Mouse (Mus musculus) inflammation-experienced regulatory T-cells, adult 6 months (primary cell): ENCODE data around the gene Neu2. TPM values are rescaled to one million over a fixed set of nuclear protein-coding genes. Genes with fewer than 3 reads are reported as not detected.

Source experiments
- ATAC-seq: one replicate; pipeline ENCODE4 v1.8.0; 2017
- polyA plus RNA-seq, 3 experiments: library from polyadenylated mRNA; unstranded; fragments of 100-300 nt; shearing (Covaris generic); gene quantifications; one replicate each; pipeline ENCODE4 v1.2.1; 2017

Gene Neu2
- polyA plus RNA-seq, 3 experiments from 2014 or later: not detected

DNA sequence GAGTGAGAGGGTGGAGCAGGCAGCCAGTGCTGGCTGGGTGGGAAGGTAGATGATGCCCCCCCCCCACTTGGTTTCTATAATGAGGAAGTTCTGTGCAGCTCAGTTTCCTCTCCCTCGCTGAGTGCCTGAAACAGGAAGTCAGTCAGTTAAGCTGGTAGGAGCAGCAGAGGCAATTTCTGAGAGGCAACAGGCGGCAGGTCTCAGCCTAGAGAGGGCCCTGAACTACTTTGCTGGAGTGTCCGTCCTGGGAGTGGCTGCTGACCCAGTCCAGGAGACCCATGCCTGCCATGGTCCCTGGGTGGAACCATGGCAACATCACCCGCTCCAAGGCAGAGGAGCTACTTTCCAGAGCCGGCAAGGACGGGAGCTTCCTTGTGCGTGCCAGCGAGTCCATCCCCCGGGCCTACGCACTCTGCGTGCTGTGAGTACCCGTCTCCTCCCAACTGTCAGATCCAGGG is 110.6 kb downstream of the Neu2 start, which contains the start of gene Inpp5d:
Gene Inpp5d, plus strand, starts transcription at position 102 of the 458 bp plus-strand sequence.
- ATAC-seq: peak; percentile 70

DNA sequence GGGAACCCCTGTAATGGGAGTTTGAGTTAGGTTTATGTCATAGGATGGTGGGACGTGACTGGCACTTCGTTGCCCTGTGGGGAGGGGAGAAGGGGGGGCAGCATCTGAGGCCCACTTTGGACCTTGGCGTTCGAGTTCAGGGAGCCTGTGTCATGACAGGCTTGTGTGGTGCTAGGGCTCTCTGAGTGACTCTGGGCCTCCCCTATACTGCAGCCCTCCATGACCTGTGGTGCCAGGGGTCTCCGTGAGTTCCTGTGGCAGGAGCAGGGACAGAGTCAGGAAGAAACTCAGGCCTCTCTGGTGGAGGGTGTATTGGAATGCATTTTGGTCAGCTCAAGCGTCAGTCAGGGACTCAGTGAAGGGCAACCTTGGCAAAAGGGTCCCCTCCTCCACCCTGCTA is 111.0 kb downstream of the Neu2 start:
- no peak for ATAC-seq

DNA sequence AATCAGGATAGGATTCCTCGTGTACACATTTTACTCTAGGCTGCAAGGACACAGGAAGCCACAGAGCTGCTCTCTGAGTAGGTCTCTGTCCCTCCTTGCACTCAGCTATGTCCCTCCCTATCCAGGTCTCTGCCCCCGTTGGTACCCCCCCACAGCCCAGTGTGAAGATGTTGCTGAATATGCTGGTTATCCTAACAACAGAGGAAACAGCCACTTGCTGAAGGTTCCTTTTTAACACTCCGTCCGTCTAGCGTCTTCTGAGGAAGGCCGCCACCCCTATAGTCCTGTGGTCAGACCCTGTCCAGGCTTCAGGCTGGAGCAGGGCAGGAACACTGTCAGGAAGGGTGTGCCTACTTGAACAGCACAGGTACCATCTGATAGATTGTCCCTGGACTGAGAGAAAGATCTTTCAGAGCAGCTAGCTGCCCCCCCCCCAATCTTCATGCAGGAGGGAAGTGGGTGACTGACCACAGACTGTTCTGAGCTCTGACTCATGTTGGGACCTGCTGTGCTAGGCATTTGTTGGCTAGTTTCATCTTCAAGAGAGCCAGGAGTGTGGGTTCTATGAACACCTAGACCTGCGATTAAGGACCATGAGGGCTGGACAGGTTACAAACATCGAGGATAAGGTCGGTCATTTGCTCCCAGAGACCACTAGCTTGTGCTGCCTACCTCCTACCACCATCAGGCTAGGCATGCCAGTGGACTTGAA is 111.6 kb downstream of the Neu2 start:
- peak; percentile 44 for ATAC-seq

DNA sequence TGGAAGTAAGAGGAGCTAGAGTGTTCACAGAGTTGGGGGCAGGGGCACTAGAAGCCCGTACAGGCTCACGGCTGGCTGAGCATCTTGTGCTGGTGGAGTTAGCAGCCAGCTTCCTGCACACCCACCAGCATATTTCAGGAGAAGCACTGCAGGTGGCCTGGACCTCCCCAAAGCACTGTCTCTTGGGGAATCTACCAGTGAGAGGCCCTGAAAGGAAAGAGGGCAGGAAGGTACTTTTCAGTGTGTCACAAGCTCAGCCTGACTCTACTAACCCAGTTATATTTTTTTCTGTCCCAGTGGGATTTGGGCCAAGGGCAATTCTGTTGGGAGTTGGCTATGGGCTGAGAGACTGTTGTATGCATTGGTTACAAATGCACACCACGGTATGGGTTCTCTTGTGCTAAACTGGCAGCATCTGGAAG is 112.2 kb downstream of the Neu2 start:
- ATAC-seq: no peak

DNA sequence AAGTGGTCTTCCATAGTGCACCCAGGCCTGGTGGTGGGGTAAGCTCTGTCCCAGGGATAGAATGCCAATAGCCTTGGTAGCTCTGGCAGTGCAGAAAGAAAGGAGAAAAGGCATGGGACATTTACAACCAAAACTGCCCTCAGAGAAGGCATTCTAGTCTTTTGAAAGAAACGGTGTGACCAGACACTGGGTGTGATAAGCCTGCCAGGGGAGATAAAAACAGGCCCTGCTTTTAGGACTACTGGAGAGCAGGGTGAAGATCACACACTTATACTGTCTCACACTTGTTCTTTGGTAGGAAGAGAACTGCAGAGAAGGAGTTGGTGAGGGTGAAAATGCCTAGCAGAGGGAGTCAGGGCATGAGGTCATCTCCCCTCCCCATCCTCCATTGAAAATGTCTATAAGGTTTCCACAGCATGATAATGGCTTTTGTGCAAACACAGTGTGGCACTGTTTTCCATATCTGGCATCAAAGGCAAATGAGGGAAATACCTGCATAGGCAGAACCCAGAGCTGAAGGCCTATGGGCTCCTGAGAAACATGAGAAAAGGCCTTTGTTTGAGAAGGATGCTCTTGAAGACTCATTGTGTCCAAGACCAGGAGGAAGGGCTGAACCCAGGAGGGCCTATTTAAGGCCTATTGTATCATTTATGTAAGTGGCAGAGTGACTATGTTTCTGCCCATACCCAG is 114.4 kb downstream of the Neu2 start:
- ATAC-seq: no peak

DNA sequence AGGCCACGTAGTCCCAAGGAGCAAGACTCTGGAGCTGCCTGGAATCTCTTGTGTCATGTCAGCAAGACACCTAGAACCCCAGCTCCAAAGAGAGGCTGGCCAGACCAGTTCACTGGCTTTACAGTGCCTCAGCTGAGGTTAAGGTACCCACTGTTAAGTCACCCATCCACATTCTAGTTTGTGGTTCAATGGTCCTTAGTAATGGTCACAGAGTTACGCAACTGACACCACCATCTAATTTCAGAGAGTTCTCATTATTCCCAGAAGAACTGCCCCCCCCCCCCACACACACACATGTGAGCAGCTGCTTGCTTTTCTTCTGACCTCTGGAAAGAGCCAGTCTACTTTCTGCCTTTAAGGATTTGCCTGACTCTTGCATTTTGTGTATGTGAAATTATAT is 115.1 kb downstream of the Neu2 start:
- ATAC-seq: no peak

DNA sequence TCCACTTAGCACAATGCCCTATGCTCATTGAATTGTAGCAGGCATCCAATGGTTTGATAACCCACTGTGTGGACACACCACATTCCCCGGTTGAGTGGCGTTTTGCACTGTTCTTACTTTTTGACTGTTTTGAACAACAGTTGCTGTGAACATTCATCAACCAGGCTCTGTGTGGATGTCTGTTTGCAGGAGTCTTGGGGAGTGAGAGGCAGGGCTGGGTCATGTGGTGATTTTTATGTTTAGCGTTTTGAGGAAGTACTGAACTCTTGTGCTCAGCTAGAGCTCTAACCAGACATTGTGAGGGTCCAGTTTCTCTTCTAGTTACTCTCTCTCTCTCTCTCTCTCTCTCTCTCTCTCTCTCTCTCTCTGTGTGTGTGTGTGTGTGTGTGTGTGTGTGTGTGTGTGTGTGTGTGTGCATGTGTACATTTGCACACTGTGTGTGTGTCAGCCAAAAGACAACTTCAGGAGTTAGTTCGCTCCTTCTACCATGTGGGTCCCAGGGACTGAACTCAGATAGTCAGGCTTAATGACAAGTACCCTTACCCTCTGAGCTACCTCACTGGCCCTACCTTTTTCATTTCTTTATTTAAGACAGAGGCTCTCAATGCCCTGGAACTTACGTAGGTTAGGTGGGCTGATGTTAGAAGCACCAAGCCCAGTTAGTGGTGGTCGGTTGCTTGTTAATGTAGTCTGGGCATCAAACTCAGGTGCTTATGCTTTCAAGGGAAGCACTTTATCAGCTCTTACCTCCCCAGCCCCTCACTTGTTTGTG is 115.8 kb downstream of the Neu2 start:
- no peak for ATAC-seq

DNA sequence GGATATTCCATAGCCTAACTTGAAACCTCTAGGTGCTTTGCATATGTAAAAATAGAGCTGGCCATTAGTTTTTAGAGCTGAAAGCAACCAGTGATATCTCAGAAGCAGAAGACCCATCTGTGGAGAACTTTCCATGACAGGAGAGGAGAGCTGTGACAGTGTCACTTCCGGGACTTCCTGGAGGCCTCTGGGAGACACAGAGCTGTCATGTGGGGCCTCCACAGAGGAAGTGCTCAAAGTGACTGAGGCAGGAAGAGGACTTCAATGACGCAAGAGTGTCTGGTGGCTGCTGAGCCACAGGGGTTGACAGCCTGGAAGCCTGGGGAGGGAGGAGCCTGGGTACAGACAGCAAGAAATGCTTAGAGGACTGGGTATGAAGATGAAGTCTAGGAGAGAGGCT is 116.7 kb downstream of the Neu2 start:
- peak; percentile 95 for ATAC-seq

DNA sequence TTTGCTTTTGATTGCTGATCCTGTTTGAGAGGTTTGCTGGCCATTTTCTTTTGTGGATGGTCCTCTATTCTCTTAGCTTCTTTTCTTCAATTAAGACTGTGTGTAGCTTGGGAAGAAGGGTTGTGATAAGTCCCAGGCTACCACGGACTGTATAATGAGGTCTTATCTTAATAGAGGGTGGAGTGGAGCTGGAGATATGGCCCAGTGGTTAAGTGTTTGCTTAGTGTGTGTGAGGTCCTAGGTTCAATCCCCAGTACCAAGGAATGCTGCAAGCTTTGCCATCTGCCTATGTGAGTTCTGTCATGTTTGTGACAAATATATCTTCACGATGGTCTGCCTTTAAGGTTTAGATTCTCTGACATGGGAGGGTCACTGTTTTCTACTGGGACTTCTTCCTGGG is 118.4 kb downstream of the Neu2 start:
- no peak for ATAC-seq

DNA sequence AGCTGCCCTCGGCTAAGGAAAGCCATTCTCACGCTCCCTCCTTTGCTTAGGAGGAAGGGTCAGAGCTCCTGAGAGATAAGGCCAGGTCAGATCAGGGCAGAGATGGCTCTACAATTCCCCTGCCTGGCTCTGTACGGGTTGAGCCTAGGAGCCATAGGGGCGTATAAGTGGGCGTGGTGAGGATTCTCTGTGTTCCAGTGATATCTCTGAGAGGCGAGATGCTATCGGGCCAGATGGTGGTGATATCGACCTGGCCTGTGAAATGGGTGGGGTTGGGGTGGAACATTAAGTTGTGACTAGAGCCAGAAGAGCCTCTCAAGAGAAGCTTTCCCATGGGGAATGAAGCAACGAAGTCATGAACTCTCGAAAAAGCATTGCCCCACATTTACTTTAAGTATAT is 121.9 kb downstream of the Neu2 start:
- ATAC-seq: no peak

DNA sequence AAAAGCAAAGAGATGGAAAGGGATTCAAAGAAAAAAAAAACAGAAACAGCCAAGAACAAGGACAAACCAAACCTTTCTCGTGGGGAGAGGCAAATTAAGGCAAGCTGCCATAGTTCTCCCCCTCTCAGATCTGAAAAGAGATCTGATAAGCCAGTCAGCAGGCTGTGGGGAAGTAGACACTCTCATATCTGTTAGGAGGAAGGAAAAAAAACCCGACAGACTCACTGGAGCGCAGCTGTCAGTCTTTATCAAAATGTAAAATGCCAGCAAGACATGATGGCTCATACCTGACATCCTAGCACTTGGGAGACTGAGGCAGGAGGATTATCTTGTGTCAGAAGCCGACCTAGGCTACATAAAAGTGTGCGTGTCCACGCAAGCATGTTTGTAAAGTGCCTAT is 122.5 kb downstream of the Neu2 start:
- ATAC-seq: no peak

DNA sequence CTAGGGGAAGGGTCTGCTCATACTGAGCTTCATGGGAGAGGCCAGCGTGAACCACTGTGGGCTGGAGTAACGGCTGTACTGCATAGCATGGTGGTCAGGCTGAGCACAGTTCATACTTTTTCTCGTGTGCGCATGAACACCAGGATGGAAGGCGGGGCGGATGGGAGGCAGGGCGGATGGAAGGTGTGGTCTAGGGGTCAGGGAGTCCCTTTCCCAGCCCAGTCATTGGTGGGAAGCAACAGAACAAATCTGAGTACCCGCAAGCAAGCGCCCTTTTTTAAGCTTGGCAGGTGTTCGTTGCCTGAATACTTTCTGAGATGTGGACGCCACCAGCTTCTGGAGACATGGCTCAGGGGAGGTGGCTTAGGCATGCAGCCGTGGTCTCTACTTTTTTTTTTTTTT is 127.0 kb downstream of the Neu2 start:
- no peak for ATAC-seq

DNA sequence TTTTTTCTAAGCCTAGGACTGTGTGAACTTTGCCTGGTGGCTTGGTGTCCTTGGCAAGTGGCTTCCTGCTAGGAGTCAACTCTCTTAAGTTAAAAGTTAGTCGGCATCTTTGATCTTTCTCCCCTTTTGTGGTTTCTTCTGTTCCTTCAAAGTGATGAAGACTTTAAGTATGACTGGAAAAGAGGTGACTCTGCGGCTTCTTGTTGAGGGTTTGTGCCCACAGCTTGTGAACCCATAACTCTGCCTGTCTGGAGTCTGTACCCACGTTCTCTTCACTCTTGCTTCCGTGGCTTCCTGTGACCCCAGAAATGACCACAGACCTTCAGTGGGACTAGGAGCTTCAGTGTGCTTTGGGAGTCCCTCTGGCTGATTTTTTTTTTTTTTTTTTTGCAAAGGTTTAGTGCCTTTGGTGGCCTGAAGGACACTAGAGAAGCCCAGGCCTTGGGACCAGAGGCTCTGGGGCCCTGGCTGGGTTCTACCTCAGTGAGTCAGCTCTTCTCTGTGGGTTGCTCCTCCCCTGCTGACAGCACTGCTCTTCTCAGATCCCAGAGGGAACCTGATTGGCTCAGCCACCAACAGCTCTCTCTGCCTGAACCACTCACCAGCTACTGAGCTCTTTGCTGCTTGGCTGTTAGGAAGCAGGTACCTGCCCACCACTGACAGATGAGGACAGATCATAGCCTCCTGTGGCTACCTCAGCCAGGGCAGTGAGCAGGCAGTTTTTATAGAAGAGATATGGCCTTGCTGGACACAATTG is 127.6 kb downstream of the Neu2 start:
- ATAC-seq: peak; percentile 73

DNA sequence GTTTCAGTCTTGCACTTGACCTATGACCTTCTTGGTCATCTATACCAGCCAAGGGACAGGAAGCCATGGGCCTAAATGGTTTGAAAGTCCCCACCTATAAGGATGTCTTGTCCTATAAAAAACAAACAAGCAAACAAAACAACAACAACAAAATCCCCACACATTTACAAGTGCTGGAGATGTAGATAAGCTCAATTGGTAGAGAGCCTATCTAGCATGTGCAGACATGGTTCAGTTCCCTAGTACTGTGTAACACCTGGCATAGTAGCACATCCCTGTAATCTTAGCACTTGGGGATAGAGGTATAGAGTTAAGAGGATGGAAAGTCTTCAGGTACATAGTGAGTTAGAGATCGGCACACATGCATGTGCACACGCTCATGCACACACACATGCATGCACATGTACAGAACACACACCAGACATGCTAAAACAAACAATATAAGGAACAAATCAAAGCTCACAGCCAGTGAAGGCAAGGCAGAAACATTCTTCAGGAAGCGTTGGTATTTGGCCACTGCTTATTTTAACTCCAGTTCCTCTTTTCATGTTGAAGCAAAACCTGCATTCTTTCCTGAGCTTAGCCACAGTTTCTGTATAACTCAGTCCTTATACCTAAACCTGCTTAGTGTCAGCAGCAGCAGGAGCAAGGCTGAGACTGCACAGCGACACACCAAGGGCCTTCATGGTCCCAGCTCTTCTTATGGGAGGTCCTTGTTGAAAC is 128.3 kb downstream of the Neu2 start:
- ATAC-seq: no peak

DNA sequence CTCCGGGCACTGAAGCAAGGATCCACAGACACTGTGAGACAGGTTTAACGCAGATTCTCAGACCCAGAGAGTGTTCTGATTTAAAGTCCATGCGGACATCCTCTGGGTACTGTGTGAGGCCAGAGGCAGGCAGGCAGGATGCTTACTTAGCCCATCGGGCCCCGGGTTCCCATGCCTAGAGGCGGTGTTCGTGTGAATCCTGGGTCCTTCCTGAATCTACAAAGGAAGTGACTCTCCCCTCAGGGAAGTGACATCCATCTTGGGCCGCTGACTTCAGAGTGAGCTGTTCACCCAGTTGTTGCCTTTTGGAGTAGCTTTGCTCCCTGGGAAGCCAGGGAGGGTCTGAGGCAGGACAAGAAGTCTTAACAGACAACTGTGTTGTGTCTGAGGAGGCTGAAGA is 130.0 kb downstream of the Neu2 start:
- no peak for ATAC-seq

DNA sequence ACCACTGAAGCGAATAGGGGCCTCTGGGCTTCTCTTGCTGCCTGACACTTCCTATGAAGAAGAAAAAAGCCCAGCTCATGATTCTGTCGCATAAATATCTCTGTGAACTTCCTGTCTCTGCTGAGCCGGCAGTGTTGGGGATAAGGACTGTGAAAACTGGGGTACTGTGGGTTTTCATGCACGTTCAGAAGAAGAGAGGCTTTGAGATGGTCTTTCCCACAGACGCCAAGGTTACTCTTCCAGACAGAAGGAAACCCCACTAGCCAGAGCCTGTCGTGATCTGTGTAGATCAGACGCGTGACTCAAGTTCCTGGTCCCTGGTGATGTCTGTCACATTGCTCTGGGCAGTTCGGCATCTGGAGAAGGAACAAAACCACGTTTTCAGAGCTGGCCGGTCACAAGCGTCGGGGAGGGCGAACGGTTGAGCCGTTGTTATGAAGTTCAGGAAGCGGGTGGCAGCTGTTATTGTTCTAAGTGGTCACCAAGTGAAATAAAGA is 130.5 kb downstream of the Neu2 start:
- ATAC-seq: peak; percentile 25

DNA sequence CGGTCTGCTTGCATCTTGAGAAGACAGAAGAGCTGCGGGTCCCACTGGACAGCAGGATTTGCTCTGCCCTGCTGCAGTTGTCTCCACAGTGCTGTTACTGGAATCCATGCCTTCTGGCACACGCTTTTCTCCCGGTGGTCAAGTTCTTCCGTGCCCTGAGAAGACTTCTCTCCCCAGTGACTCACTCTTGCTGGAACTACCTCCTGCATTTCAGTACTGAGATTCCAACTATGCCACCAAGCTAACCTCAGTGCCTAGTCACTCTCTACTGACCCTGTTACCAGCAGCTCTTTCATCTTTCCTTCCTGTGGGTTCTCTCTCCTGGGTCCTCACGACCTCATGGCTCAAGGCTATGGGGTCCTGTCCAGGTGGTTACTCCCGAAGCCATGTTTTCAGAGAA is 133.3 kb downstream of the Neu2 start:
- no peak for ATAC-seq

DNA sequence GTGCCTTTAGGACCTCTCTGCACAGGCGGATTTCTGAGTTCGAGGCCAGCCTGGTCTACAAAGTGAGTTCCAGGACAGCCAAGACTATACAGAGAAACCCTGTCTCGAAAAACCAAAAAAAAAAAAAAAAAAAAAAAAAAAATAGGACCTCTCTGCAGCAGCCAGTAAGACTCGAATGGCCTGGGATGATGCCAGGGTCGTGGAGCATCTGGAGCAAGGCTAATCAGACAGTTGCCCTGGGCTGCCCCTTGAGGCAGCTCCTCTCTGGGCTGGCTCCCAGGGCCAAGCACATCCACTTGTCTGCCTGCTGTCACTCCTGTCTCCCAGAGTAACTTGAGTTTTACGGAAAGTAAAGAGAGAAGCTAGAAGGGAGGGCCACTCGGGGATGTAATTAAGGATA is 135.4 kb downstream of the Neu2 start:
- no peak for ATAC-seq

DNA sequence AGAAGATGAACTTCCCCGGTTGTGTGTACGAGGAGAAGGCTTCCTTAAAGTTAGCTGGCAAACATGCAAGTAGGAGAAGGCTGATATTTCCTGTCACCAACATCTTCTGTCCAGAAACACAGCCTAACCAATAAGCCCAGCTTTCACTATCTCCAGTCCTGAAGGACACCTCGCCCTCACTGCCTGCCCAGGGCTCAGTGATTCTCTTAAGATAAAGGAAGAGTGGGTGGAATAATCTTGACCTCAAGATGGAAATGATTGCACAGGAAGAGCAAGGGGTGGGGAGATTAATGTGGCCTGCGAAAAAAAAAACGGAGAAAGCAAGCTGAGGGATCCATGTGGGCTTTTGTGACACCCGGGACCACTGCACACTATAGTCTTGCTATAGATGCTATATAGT is 136.1 kb downstream of the Neu2 start:
- ATAC-seq: no peak
